Mouse (Mus musculus): ENCODE results near the gene Tmem117. TPM values are rescaled to one million over a fixed set of nuclear protein-coding genes. Genes with fewer than 3 reads are reported as not detected.

The Tmem117 gene
- 12.3 and 12.4 TPM in 2 replicates for polyA plus RNA-seq (2015; fragmentation: Nextera tagmentation; extraction: Ambion mirVana)

GRCm38 (mm10) chr15:94628830-94629601 is at the start of gene Tmem117:
TSS of gene Tmem117 (plus strand) at chr15:94629232.
- Histone ChIP-seq H3K4me1 (no peaks in the 10 kb centered on the region), H3K4me3 (peak within 1 kb of the TSS; percentile 61), H3K27ac (peak within 1 kb of the TSS; percentile 31; the same call in 1 of the 2 replicates), H3K36me3 (replicated peaks) (no peaks in the 10 kb centered on the region), H3K4me2 (peak within 1 kb of the TSS; percentile 94), H3K27me3 (replicated peaks) (peaks cover 7% of the 10 kb centered on the region), H3K9ac (peak within 1 kb of the TSS; percentile 78), H3K9me3 (no peaks in the 10 kb centered on the region)
- peak; percentile 89 for ATAC-seq (replicated peaks)
- under 1% methylated on average over 78 of the region's 96 CpGs for WGBS

GRCm38 (mm10) chr15:94582000-94582593 is 46.9 kb upstream of the Tmem117 start:
- Histone ChIP-seq H3K9me3 (no peaks in the 10 kb centered on the region), H3K27me3 (replicated peaks) (no peaks in the 10 kb centered on the region), H3K4me2 (no peak overlapping the region), H3K4me1 (no peaks in the 10 kb centered on the region), H3K27ac (no peak overlapping the region), H3K36me3 (replicated peaks) (peaks cover 49% of the 10 kb centered on the region), H3K4me3 (no peak overlapping the region), H3K9ac (no peak overlapping the region)
- no peak for ATAC-seq (replicated peaks)
- 60% methylated on average over 7 of the region's 7 CpGs for WGBS

- peaks cover 5% of the 10 kb centered on the region for H3K4me1 ChIP-seq
- no peak overlapping the region for H3K9ac ChIP-seq
- H3K27ac ChIP-seq, result no peak overlapping the region
- H3K4me2 ChIP-seq, result no peak overlapping the region
- H3K27me3 ChIP-seq (replicated peaks), result no peaks in the 10 kb centered on the region
- WGBS, result 92% methylated on average over 10 of the region's 10 CpGs
- no peak overlapping the region for H3K4me3 ChIP-seq
- peaks cover 49% of the 10 kb centered on the region for H3K36me3 ChIP-seq (replicated peaks)
- no peak for ATAC-seq (replicated peaks)
- H3K9me3 ChIP-seq, result no peaks in the 10 kb centered on the region
Measured at GRCm38 (mm10) chr15:94583153-94583552, 45.9 kb upstream of the Tmem117 start.

- ATAC-seq (replicated peaks), result no peak
- WGBS, result 80% methylated on average over 4 of the region's 4 CpGs
Measured at GRCm38 (mm10) chr15:94584738-94585137, 44.3 kb upstream of the Tmem117 start.

GRCm38 (mm10) chr15:94587826-94588715 is 41.0 kb upstream of the Tmem117 start:
- no peak for ATAC-seq (replicated peaks)
- H3K4me3 ChIP-seq, result no peak overlapping the region
- H3K9ac ChIP-seq, result no peak overlapping the region

More at GRCm38 (mm10) chr15:94584738-94585137, 44.3 kb upstream of the Tmem117 start:
- Histone ChIP-seq H3K27ac (no peak overlapping the region), H3K27me3 (replicated peaks) (no peaks in the 10 kb centered on the region), H3K4me2 (no peak overlapping the region), H3K4me3 (no peak overlapping the region), H3K9me3 (no peaks in the 10 kb centered on the region), H3K36me3 (replicated peaks) (peaks cover 45% of the 10 kb centered on the region), H3K9ac (no peak overlapping the region), H3K4me1 (peaks cover 13% of the 10 kb centered on the region)

GRCm38 (mm10) chr15:94589219-94590075 is 39.6 kb upstream of the Tmem117 start, which contains the start of gene Twf1:
TSS of gene Twf1 (minus strand) at chr15:94589889.
- Histone ChIP-seq H3K9me3 (no peaks in the 10 kb centered on the region), H3K27ac (peak within 1 kb of the TSS; percentile 88), H3K4me2 (peak within 1 kb of the TSS; percentile 69), H3K36me3 (replicated peaks) (peaks cover 5% of the 10 kb centered on the region; the same call in 1 of the 2 replicates), H3K9ac (peak within 1 kb of the TSS; percentile 91), H3K4me1 (peaks cover 13% of the 10 kb centered on the region), H3K27me3 (replicated peaks) (no peaks in the 10 kb centered on the region), H3K4me3 (peak within 1 kb of the TSS; percentile 98)
- peak; percentile 99 for ATAC-seq (replicated peaks)
- under 1% methylated on average over 65 of the region's 70 CpGs for WGBS

More at GRCm38 (mm10) chr15:94587826-94588715, 41.0 kb upstream of the Tmem117 start:
- no peaks in the 10 kb centered on the region for H3K9me3 ChIP-seq
- WGBS, result 86% methylated on average over 9 of the region's 9 CpGs
- peaks cover 13% of the 10 kb centered on the region for H3K4me1 ChIP-seq
- H3K27ac ChIP-seq, result no peak overlapping the region
- no peaks in the 10 kb centered on the region for H3K27me3 ChIP-seq (replicated peaks)
- peaks cover 18% of the 10 kb centered on the region for H3K36me3 ChIP-seq (replicated peaks)
- peak overlapping the region; percentile 69 for H3K4me2 ChIP-seq

GRCm38 (mm10) chr15:94590083-94590482 is 38.9 kb upstream of the Tmem117 start:
- peak overlapping the region; percentile 52 for H3K4me2 ChIP-seq
- H3K9me3 ChIP-seq, result no peaks in the 10 kb centered on the region
- WGBS, result 11% methylated on average over 8 of the region's 8 CpGs
- H3K9ac ChIP-seq, result peak overlapping the region; percentile 35; the same call in 1 of the 2 replicates
- H3K4me3 ChIP-seq, result peak overlapping the region; percentile 98
- no peaks in the 10 kb centered on the region for H3K27me3 ChIP-seq (replicated peaks)
- peak overlapping the region; percentile 65 for H3K27ac ChIP-seq
- no peaks in the 10 kb centered on the region for H3K36me3 ChIP-seq (replicated peaks)
- ATAC-seq (replicated peaks), result peak; percentile 40; the same call in 1 of the 2 replicates
- peaks cover 13% of the 10 kb centered on the region for H3K4me1 ChIP-seq

GRCm38 (mm10) chr15:94591356-94591755 is 37.7 kb upstream of the Tmem117 start:
- Histone ChIP-seq H3K4me2 (no peak overlapping the region), H3K27me3 (replicated peaks) (no peaks in the 10 kb centered on the region), H3K9ac (no peak overlapping the region), H3K27ac (no peak overlapping the region), H3K4me3 (no peak overlapping the region), H3K4me1 (peaks cover 13% of the 10 kb centered on the region), H3K36me3 (replicated peaks) (no peaks in the 10 kb centered on the region), H3K9me3 (no peaks in the 10 kb centered on the region)
- 88% methylated on average over 4 of the region's 4 CpGs for WGBS
- no peak for ATAC-seq (replicated peaks)

GRCm38 (mm10) chr15:94593586-94593985 is 35.4 kb upstream of the Tmem117 start:
- no peak overlapping the region for H3K4me3 ChIP-seq

GRCm38 (mm10) chr15:94600145-94600707 is 28.8 kb upstream of the Tmem117 start:
- no peak for ATAC-seq (replicated peaks)
- no peaks in the 10 kb centered on the region for H3K4me1 ChIP-seq
- H3K4me2 ChIP-seq, result no peak overlapping the region
- 90% methylated on average over 11 of the region's 11 CpGs for WGBS
- no peaks in the 10 kb centered on the region for H3K36me3 ChIP-seq (replicated peaks)
- H3K27me3 ChIP-seq (replicated peaks), result no peaks in the 10 kb centered on the region
- no peaks in the 10 kb centered on the region for H3K9me3 ChIP-seq
- H3K9ac ChIP-seq, result no peak overlapping the region
- H3K4me3 ChIP-seq, result no peak overlapping the region
- no peak overlapping the region for H3K27ac ChIP-seq

More at GRCm38 (mm10) chr15:94593586-94593985, 35.4 kb upstream of the Tmem117 start:
- no peak overlapping the region for H3K9ac ChIP-seq
- ATAC-seq (replicated peaks), result no peak
- no peaks in the 10 kb centered on the region for H3K36me3 ChIP-seq (replicated peaks)
- no peaks in the 10 kb centered on the region for H3K27me3 ChIP-seq (replicated peaks)
- no peak overlapping the region for H3K4me2 ChIP-seq
- no peaks in the 10 kb centered on the region for H3K9me3 ChIP-seq
- no peak overlapping the region for H3K27ac ChIP-seq
- 78% methylated on average over 1 of the region's 1 CpGs for WGBS
- H3K4me1 ChIP-seq, result peaks cover 4% of the 10 kb centered on the region

GRCm38 (mm10) chr15:94601339-94601738 is 27.7 kb upstream of the Tmem117 start:
- no peaks in the 10 kb centered on the region for H3K27me3 ChIP-seq (replicated peaks)
- whole genome bisulfite sequencing, result 14% methylated on average over 3 of the region's 3 CpGs
- no peaks in the 10 kb centered on the region for H3K36me3 ChIP-seq (replicated peaks)
- ATAC-seq (replicated peaks), result no peak
- H3K4me3 ChIP-seq, result no peak overlapping the region
- H3K4me2 ChIP-seq, result no peak overlapping the region
- no peaks in the 10 kb centered on the region for H3K4me1 ChIP-seq
- H3K27ac ChIP-seq, result no peak overlapping the region
- no peaks in the 10 kb centered on the region for H3K9me3 ChIP-seq
- no peak overlapping the region for H3K9ac ChIP-seq
